Comparison of ENCODE assay signal across 19 mouse cellular contexts in the genomic region with DNA sequence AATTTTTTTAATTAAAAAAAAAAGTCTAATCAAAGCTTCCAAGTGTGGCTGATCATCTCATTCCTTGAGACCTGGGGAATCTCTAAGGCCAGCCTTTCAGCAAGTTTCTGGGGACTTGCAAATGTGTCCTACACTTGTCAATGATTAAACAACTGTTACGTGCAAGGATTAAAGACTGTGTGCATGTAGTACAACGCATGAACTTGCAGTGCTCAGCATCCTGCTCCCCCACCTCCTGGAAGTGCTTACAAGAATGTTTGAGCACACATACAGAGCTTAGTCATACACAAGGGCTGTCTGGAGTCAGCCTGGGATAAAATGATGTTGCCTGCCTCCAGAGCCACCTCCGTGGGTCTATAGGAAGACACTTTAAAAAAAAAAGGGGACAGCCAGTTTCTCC. TPM values are rescaled to one million over a fixed set of nuclear protein-coding genes. Genes with fewer than 3 reads are reported as not detected.
DNase-seq lines count a peak whose midpoint lies in the region; ATAC-seq and TF ChIP-seq lines count a peak whose summit lies in the region.
"Had no signal": no experiment of that assay in that cellular context is flagged by ENCODE, and none has a peak within 500 bp of the region (broad histone marks: within the 10 kb centered on the region; RNA-seq: fewer than 3 reads in every experiment).

No protein-coding gene starts in this region.

- no peak overlapping the region for H3K27ac ChIP-seq in midbrain, embryonic 11.5 days (ENCODE audit: low read depth, low read length)
- no peak overlapping the region for H3K27ac ChIP-seq in midbrain, embryonic 16.5 days (ENCODE audit: low read length)
- H3K27ac ChIP-seq in kidney, postnatal 0 days, result peak overlapping the region; percentile 44; the same call in 1 of the 2 replicates
- H3K27ac ChIP-seq: forebrain, embryonic 10.5 days; gastrocnemius, adult 2 months; heart, embryonic 13.5 days; hindbrain, embryonic 14.5 days; left cerebral cortex, adult 2 months; limb, embryonic 10.5 days; liver, embryonic 14.5 days; stomach, embryonic 15.5 days had no signal

- no peaks in the 10 kb centered on the region for H3K9me3 ChIP-seq in midbrain, embryonic 11.5 days (ENCODE audit: control insufficient read depth, low read length)
- no peaks in the 10 kb centered on the region for H3K9me3 ChIP-seq in midbrain, embryonic 16.5 days (replicated peaks; ENCODE audit: control insufficient read depth, low read length, poor library complexity, severe bottlenecking)
- no peaks in the 10 kb centered on the region for H3K9me3 ChIP-seq in kidney, postnatal 0 days (replicated peaks; ENCODE audit: low read length)
- H3K9me3 ChIP-seq: forebrain, embryonic 10.5 days; heart, embryonic 13.5 days; limb, embryonic 10.5 days; stomach, embryonic 15.5 days had no signal

- H3K9ac ChIP-seq in midbrain, embryonic 11.5 days (ENCODE audit: low read length), result no peak overlapping the region
- H3K9ac ChIP-seq in midbrain, embryonic 16.5 days (ENCODE audit: low read depth, low read length), result no peak overlapping the region
- H3K9ac ChIP-seq in kidney, postnatal 0 days (ENCODE audit: low read depth, low read length), result no peak overlapping the region
- H3K9ac ChIP-seq: heart, embryonic 13.5 days; hindbrain, embryonic 14.5 days; liver, embryonic 14.5 days; stomach, embryonic 15.5 days had no signal

- H3K4me3 ChIP-seq in midbrain, embryonic 11.5 days (ENCODE audit: low read depth, low read length), result no peak overlapping the region
- no peak overlapping the region for H3K4me3 ChIP-seq in midbrain, embryonic 16.5 days (ENCODE audit: low read depth, low read length)
- H3K4me3 ChIP-seq in kidney, postnatal 0 days (replicated peaks; ENCODE audit: low read depth, low read length), result no peak overlapping the region
- H3K4me3 ChIP-seq: forebrain, embryonic 10.5 days; gastrocnemius, adult 2 months; heart, embryonic 13.5 days; left cerebral cortex, adult 2 months; limb, embryonic 10.5 days; stomach, embryonic 15.5 days had no signal

- 85% methylated on average over 3 of the region's 3 CpGs for WGBS in midbrain, embryonic 11.5 days
- WGBS in midbrain, embryonic 16.5 days, result 85% methylated on average over 3 of the region's 3 CpGs
- 53% methylated on average over 3 of the region's 3 CpGs for WGBS in kidney, postnatal 0 days

- H3K36me3 ChIP-seq in midbrain, embryonic 11.5 days (ENCODE audit: control insufficient read depth, insufficient read depth, low read length), result no peaks in the 10 kb centered on the region
- no peaks in the 10 kb centered on the region for H3K36me3 ChIP-seq in midbrain, embryonic 16.5 days (ENCODE audit: control insufficient read depth, insufficient read depth, low read length)
- H3K36me3 ChIP-seq in kidney, postnatal 0 days (ENCODE audit: insufficient read depth, low read length), result no peaks in the 10 kb centered on the region
- H3K36me3 ChIP-seq: stomach, embryonic 15.5 days had no signal

- no peak for TF ChIP-seq CTCF in kidney, postnatal 0 days (IDR thresholded peaks at IDR 0.05; ENCODE audit: low read depth)

- no peak overlapping the region for H3K4me2 ChIP-seq in midbrain, embryonic 11.5 days
- H3K4me2 ChIP-seq in midbrain, embryonic 16.5 days (ENCODE audit: low read length), result no peak overlapping the region
- no peak overlapping the region for H3K4me2 ChIP-seq in kidney, postnatal 0 days (ENCODE audit: low read length)
- H3K4me2 ChIP-seq: heart, embryonic 13.5 days; hindbrain, embryonic 14.5 days; stomach, embryonic 15.5 days had no signal

- DNase-seq in midbrain, embryonic 11.5 days (ENCODE audit: low spot score, missing footprints), result peak; percentile 85
- DNase-seq in kidney, adult 18-20 months, result peak; percentile 48
- DNase-seq in kidney, postnatal 0 days (ENCODE audit: low spot score), result peak; percentile 54
- no peak for DNase-seq in layer of hippocampus, postnatal 10 days (ENCODE audit: low spot score in 2 of 2)
- DNase-seq in adrenal gland, postnatal 14 days, result no peak
- DNase-seq: adrenal gland, postnatal 10 days; cerebellum, postnatal 36 days; gastrocnemius, adult 2 months; retina, postnatal 1 day had no signal

- H3K27me3 ChIP-seq in midbrain, embryonic 11.5 days (ENCODE audit: control insufficient read depth, insufficient read depth, low read length), result no peaks in the 10 kb centered on the region
- H3K27me3 ChIP-seq in midbrain, embryonic 16.5 days (ENCODE audit: control insufficient read depth, insufficient read depth, low read depth, low read length), result no peaks in the 10 kb centered on the region
- H3K27me3 ChIP-seq in kidney, postnatal 0 days (ENCODE audit: insufficient read depth, low read length), result no peaks in the 10 kb centered on the region
- H3K27me3 ChIP-seq: heart, embryonic 13.5 days; stomach, embryonic 15.5 days had no signal

- H3K4me1 ChIP-seq in midbrain, embryonic 11.5 days (ENCODE audit: control insufficient read depth, insufficient read depth, low read length), result no peaks in the 10 kb centered on the region
- H3K4me1 ChIP-seq in midbrain, embryonic 16.5 days (ENCODE audit: control insufficient read depth, insufficient read depth, low read length), result no peaks in the 10 kb centered on the region; the same call in 1 of the 2 replicates
- H3K4me1 ChIP-seq in kidney, postnatal 0 days (replicated peaks; ENCODE audit: insufficient read depth, low read length), result peaks cover 4% of the 10 kb centered on the region; the same call in 1 of the 2 replicates
- H3K4me1 ChIP-seq: limb, embryonic 10.5 days had no signal

- no peak for ATAC-seq in midbrain, embryonic 11.5 days (ENCODE audit: low FRiP score)
- no peak for ATAC-seq in midbrain, embryonic 16.5 days
- ATAC-seq in kidney, postnatal 0 days (replicated peaks; ENCODE audit: low FRiP score, low read depth), result peak; percentile 85
- no peak for ATAC-seq in monocyte, adult 5-6 weeks (replicated peaks; ENCODE audit: insufficient number of reproducible peaks, low FRiP score, low TSS enrichment, poor library complexity, severe bottlenecking)

RNA-seq across cellular contexts. Expression of a gene that starts 0.9 kb away (rescaled TPM):
- polyA plus RNA-seq in midbrain, embryonic 11.5 days (2014; fragmentation: Nextera tagmentation; extraction: Ambion mirVana), result 0.17 and 0.34 TPM in 2 replicates
- polyA plus RNA-seq in midbrain, embryonic 16.5 days (2015; fragmentation: Nextera tagmentation; extraction: Ambion mirVana), result 0.20 and 0.27 TPM in 2 replicates
- polyA plus RNA-seq in kidney, postnatal 0 days (2015; fragmentation: Nextera tagmentation; extraction: Ambion mirVana), result 76.9 and 88.8 TPM in 2 replicates
- total RNA-seq in layer of hippocampus, postnatal 10 days (2021), result not detected
- 0.38 and 1.3 TPM in 2 replicates for total RNA-seq in adrenal gland, postnatal 14 days (2021)
- 0.78 TPM in 1 of 3 replicates, not detected in the others for total RNA-seq in monocyte, adult 5-6 weeks (2017)
- total RNA-seq: gastrocnemius, adult 2 months; heart, postnatal 25 days had no signal

Comparison
In these comparisons a context has a peak if more than half of its experiments do, and no peak if none do; other contexts are left out.
1. DNase-seq: peak in midbrain, embryonic 11.5 days (single experiment), kidney, adult 18-20 months (single experiment) and kidney, postnatal 0 days (single experiment); none in layer of hippocampus, postnatal 10 days (0 of 2) and adrenal gland, postnatal 14 days (single experiment).